Mouse (Mus musculus): Measurements from ENCODE around the gene Zfp579.
"Not testable (repeated sequence)": the region's sequence is repeated elsewhere in the genome, so short reads cannot be mapped to it uniquely, and the experiment has no call there.

Zfp579 gene

DNA sequence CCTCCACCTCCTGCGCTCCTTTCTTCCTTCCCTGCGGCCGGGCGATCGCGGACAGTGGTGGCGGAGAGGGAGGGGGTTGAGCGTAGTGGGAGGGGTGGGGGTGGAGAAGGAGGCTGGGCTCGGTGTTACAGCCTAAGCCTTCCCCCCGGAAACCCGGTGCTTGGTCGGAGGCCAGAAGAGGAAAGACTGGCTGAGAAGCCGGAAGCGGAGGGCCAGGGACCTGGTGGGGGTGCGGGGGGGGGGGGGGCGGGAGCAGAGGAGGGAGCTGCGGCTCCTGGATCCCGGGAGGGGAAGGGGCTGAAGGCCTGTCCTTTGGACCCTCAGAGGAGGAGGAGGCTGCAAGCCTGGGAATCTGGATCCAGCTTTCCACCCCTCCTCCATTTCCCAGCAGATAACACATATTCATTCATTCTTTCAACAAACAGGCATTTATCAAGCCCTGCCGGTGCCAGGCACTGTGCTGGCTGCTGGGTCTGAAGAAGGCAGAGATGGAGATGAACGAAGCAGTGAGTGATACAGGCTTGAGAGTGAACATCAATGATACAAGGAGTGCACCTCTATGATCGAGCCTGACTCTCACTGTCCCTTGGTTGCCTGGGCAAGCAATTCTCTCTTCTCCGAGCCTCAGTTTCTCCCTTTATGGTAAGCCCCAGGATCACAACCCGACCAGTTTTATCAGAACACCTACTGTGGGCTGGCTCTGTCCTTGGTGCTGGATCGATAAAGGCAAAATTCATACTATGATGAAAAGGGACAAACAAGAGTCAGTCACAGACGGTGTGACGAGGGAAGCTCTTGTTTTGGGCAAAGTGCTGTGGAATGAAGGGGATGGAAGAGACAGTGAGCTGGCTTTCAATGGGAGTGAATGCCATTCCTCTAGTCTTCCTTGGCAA lies at the start of gene Zfp579:
Gene Zfp579 (minus strand): TSS at position 156 of the 893 bp plus-strand sequence.
- peak; percentile 90 to 92 for DNase-seq

DNA sequence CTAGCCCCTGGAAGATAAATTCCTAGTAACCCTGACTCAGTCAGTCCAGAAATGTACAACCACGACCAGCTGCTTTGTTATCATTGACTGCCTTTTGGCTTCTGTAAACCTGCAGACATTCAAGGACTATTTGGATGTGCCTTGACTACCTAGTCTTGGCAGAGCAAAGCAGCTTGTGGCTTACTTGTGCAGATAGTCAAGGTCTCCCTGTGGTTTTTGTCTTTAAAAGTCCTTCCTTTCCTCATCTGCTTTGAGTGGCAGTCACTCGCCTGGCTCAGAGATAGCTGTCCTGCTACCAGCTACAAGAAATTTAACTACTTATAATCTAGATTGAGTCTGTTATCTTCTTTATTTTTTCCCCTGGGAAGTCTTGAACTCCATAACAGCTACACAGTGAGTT lies 49.0 kb upstream of the Zfp579 start:
- DNase-seq, result no peak

DNA sequence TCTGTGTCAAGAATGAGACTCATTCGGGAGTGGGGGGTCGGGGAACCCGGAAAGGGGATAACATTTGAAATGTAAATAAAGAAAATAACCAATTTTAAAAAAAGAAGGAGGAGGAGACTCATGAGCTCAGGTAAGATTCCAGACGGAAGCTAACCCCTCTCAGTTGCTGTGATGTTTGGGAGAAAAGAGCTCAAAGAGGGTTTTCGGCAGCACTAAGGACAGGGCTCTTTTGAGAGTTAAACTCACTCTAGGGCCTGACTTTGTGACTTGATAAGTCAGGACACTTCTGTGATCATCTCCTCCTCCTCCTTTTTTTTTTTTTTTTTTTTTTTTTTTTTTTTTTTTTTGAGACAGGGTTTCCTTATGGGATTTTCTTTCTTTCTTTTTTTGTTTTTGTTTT lies 43.0 kb upstream of the Zfp579 start:
- DNase-seq, result no peak

DNA sequence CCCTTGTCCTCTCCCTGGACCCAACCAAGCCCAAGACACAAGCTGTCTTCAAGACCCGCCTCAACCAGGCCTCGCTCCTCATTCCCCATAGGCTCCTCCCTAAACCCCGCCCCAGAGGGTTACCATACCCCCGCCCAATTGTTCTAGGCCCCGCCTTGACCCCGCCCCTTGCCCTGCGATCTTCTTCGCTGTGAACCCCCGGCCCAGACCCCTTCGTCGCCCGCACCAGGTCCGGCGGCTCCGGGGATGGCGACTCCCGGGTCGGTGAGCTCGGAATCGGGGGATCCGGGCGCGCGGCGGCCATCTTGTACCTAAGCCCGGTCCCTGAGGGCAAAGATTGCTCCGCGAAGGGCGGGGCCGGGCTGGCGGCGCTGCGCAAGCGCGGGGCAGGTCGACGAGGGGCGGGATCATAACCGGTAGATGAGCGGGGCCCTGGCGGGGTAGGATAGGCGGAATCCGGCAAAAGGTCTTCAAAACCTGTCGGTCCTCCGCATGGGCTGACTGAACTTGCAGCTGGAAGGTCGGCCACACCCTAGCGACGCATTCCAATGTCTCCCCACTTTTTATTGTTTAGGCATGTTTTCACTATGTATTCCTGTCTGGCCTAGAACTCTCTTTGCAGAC lies 42.3 kb upstream of the Zfp579 start, which contains the start of gene Zfp784:
Gene Zfp784 (minus strand): TSS at position 338 of the 624 bp plus-strand sequence.
- DNase-seq, result peak; percentile 94 to 96

DNA sequence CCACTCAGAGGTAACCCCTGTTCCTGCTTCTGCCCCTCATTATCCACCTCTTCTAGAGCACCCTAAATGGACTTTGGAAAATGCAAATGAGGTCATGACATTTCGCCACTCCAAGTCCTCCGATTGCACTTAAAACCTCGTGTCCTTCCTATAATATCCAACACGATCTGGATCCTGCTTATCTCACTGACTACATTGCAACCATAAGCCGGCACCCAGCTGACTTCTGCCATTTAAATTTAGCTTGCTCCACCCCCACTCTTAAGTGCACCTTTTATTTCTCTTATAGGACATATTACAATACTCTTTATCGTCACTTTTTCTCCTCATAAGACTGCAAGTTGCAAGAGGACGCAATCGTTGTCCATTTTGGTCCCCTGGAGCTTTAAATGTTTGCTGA lies 41.5 kb upstream of the Zfp579 start:
- no peak for DNase-seq

DNA sequence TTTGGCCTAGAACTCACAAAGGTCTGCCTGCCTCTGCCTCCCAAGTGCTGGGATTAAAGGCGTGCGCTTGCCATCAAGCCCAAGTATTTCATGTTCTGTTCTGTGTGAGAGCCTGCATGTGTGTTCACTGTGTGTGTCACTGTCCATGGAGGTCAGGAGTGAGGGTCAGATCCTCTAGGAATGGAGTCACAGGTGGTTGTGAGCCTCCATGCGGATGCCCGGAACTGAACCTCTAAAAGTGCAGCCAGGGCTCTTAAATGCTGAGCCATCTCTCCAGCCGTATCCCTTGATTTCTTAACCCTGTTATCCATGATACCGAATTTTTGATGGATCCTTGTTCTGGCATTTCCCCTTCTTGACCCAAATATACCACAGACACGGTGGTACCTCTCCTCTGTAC lies 41.1 kb upstream of the Zfp579 start:
- no peak for DNase-seq

DNA sequence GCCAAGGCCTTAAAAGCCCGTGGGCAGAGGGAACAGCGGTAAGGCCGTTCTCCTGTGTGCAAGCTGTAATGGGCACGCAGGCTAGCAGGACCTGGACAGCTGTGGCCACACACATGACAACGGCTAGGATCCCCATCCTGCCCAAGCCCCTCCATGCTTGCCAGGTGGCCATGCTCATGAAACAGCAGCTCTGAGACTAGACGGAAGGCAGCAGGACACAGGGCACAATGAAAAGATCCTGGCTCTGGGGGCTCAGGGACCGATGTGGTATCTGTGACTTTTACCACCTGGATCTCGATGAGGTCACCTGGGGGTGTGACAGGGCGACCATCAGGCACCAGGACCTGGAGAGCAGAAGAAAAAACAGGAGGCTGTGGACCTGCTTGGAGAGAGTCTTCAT lies 40.2 kb upstream of the Zfp579 start:
- DNase-seq, result no peak

DNA sequence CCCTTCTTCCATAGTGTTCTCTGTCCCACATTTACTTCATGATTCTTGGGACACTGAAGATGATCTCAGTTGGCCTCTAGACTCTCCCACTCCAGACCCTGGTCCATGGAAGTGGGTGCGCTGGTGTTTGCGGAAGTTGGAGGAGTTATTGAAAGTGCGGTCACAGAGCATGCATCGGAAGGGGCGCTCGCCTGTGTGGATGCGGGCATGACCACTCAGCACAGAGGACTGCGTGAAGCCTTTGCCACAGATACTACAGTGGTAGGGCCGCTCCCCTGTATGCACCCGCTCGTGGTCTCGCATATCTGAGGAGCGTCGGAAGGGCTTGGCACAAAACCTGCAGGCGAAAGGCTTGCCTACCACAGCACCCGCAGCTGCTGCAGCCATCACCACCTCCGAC lies 39.7 kb upstream of the Zfp579 start:
- no peak for DNase-seq

DNA sequence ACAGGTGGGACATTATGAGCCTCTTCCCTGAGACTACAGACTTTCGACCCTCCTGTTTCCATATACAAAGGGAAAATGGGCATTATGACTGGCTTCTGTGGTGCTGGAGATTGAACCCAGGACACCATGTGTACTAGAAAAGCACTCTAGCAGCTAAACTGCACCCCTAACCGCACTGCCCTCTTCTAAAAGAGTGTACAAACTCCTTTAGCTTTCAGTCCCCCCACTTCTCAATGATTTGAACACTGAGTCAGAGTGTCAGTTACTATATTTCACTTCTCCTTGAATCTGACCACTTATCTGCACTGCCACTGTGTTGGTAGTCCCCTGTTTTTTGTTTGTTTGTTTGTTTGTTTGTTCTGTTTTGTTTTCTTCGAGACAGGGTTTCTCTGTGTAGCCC lies 37.9 kb upstream of the Zfp579 start, which contains the start of gene 4632433K11Rik:
Gene 4632433K11Rik (plus strand): TSS at position 301 of the 400 bp plus-strand sequence.
- no peak for DNase-seq

DNA sequence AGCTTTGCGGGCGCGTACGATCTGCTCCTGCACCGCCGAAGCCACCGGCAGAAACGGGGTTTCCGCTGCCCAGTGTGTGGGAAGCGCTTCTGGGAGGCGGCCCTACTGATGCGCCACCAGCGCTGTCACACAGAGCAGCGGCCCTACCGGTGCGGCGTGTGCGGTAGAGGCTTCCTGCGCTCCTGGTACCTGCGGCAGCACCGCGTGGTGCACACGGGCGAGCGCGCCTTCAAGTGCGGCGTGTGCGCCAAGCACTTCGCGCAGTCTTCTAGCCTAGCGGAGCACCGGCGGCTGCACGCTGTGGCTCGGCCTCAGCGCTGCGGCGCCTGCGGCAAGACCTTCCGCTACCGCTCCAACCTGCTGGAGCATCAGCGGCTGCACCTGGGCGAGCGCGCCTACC lies 35.5 kb upstream of the Zfp579 start:
- no peak for DNase-seq

DNA sequence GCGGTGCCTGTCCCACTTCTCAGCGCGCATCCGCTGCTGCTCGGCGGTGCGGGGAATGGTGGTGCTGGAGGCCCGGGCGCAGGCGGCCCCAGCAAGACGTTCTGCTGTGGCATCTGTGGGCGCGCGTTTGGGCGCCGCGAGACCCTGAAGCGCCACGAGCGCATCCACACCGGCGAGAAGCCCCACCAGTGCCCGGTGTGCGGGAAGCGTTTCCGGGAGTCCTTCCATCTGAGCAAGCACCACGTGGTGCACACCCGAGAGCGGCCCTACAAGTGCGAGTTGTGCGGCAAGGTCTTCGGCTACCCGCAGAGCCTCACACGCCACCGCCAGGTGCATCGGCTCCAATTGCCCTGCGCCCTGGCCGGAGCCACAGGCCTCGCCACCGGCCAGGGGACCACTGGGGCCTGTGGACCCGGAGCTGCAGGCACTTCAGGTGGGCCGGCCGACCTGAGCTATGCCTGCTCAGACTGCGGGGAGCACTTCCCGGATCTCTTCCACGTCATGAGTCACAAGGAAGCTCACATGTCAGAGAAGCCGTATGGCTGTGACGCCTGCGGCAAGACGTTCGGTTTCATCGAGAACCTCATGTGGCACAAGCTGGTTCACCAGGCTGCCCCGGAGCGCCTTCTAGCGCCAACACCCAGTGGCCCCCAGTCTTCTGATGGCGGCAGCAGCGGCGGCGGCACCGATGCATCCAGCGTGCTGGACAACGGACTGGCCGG lies 34.8 kb upstream of the Zfp579 start:
- no peak for DNase-seq

DNA sequence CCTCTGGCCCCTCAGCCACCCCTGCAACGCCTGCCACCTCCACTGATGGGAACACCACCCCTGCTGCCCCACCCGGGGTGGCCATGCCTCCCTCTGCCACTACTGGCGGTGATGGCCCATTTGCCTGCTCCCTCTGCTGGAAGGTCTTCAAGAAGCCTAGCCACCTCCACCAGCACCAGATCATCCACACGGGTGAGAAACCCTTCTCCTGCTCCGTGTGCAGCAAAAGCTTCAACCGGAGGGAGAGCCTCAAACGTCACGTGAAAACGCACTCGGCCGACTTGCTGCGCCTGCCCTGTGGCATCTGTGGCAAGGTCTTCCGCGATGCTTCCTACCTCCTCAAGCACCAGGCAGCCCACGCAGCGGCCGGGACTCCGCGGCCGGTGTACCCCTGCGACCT lies 34.0 kb upstream of the Zfp579 start:
- no peak for DNase-seq

DNA sequence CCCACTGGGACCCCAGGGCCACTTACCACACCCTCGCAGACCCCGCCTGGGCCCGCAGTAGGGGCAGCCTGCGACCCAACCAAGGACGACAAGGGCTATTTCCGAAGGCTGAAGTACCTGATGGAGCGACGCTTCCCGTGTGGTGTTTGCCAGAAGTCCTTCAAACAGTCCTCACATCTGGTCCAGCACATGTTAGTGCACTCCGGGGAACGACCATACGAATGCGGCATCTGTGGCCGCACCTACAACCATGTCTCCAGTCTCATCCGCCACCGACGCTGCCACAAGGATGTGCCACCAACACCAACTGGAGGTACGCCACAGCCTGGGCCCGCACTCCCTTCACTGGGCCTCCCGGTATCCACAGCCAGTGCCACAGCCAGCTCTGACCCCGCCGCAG lies 33.6 kb upstream of the Zfp579 start:
- no peak for DNase-seq

DNA sequence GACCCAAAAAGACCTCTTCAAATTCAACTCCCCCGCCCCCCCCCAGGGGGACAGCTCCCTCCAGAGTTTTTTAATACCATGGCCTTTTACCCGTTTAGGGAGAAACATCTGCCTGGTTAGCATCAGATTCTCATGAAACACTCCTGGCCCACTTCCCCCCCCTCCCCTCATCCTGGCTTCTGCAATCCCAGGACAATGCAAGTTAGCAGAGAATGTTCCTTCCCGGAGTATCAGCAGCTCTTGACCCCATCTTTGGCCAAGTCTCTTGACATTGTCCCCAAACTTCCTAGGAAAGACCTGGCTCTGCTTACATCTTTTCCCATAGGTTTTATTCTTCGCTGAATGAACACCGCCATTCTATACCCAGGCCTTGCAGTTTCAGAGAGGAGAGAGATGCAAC lies 25.2 kb upstream of the Zfp579 start:
- DNase-seq, result no peak

DNA sequence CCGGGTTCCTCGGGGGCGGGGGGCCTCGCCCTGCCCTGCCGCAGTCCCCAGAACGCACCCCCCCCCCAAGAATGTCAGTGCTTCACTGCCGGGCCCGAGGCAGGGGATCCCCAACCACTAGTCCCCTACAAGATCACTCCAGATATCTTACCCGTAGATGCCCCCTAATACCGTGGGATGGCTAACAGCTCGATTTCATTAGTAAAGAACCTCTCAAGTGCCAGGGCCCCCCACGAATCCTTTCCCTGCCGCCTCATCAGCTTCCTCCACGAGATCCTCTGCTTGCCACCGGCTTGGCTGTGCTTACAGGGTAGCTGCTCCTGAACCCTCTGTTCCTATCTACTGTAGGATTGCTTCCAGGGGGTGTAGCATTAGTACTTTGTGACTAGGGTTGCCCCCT lies 24.7 kb upstream of the Zfp579 start:
- DNase-seq, result no peak

DNA sequence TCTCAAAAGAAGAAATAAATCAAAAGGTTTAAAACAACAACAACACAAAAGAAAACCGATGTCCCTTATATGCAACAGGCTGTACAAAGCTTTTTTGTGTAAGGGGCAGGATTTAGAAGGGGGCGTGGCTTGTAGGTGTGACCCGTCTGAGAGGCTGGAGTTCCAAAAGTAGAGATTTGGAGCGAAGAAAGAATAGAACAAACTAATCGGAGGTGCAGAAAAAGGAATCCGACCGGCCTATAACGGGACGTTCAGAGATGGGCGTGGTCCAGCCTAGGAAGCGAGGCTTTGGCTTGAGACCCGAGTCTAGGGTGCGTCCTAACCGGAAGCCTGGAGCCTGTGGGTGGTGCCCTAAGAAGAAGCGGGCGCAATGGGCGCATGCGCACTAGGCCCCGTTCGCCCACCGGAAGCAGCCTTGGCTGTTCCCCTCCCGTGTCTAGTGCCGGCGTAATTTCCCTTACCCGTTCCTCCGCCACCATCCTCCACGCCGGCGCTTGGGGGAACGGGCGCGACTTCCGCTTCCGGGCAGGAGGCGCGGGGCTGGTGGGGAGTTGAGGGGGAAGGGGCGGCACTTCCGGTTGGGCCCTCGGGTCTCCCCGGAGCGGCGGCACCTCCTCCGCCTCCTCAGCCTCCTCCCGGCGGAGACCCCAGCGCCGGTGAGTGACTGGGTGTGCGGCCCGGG lies 24.2 kb upstream of the Zfp579 start, which contains the start of the genes Zfp865 and Ccdc106:
Gene Zfp865 (plus strand): TSS at position 377 of the 682 bp plus-strand sequence.
Gene Ccdc106 (plus strand): TSS at position 554 of the 682 bp plus-strand sequence.
- peak; percentile 99 for DNase-seq

DNA sequence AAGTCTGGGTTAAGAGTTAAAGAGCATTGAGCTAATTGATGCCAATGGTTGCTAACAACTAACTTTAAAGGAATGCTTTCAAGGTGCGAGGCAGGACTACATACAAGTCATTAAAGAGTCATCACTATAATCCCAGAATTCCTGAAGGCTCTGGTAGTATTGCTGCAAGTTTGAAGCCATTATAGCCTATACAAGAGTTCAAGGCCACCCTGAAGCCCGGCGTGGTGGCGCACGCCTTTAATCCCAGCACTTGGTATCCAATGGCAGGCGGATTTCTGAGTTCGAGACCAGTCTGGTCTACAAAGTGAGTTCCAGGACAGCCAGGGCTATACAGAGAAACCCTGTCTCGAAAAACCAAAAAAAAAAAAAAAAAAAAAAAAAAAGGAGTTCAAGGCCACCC lies 23.6 kb upstream of the Zfp579 start:
- DNase-seq, result not testable (repeated sequence)

DNA sequence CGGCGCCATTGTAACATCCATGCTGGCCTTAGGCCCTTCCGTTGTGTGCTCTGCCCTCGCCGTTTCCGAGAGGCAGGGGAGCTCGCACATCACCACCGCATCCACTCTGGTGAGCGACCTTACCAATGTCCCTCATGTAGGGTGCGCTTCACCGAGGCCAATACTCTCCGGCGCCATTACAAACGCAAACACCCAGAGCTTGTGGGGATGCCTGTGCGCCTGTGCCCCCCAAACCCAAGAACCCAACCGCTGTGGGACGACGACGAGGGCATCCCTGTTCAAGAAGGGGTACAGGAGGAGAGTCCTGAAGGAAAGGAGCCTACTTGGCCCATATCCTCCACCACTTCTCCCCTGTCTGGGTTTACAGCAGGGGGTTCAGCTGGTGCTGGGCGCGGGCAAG lies 22.0 kb upstream of the Zfp579 start:
- no peak for DNase-seq

DNA sequence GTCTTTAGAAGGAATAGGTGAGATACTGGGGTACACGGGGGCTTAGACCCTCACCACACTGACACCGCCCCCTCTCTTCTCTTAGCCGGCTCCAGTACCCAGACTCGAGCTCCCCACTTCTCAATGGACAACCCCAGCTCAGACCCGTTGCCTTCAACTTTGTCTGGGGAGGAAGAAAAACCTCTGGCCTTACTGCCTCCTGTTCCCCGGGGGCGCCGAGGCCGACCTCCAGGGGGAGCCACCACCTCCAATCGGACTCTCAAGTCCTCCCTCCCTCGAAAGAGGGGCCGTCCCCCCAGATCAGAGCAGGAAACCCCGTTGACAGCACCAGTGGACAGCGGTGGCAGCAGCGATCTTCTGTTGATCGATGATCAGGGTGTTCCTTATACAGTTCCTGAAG lies 21.4 kb upstream of the Zfp579 start:
- DNase-seq, result no peak

DNA sequence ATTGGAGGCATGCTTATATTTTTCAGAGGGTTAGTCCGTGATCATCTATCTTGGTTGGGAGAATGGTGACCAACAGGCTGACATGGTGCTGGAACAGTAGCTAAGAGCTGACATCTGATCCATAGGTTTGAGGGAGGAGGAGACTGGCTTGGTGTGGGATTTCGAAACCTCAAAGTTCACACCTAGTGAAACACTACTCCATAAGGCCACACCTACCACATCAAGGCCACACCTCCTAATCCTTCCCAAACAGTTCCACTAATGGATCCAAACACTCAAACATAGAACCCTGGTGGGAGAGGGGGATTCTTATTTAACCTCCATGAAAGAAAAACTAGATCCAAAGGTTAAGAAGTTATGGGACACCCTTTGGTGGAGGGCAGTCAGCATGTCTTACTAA lies 21.0 kb upstream of the Zfp579 start:
- no peak for DNase-seq

DNA sequence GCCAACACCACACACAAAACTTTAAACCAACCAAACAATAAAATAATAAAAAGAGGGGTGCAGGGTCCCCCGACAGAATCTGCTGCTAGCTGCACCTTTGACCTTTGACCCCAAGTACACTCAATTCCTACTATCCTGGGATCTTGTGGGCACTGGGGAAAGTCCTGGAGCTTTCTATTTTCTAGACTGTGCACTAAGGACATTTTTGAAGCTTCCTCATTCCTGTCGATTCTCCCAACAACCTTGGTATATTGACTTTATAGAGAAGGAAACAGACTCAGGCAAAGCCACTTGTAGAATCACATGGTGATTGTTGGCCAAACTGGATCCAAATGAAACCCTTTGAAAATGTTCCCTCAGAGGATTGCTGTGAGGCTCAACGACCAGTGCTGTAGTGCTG lies 20.1 kb upstream of the Zfp579 start:
- DNase-seq, result no peak

DNA sequence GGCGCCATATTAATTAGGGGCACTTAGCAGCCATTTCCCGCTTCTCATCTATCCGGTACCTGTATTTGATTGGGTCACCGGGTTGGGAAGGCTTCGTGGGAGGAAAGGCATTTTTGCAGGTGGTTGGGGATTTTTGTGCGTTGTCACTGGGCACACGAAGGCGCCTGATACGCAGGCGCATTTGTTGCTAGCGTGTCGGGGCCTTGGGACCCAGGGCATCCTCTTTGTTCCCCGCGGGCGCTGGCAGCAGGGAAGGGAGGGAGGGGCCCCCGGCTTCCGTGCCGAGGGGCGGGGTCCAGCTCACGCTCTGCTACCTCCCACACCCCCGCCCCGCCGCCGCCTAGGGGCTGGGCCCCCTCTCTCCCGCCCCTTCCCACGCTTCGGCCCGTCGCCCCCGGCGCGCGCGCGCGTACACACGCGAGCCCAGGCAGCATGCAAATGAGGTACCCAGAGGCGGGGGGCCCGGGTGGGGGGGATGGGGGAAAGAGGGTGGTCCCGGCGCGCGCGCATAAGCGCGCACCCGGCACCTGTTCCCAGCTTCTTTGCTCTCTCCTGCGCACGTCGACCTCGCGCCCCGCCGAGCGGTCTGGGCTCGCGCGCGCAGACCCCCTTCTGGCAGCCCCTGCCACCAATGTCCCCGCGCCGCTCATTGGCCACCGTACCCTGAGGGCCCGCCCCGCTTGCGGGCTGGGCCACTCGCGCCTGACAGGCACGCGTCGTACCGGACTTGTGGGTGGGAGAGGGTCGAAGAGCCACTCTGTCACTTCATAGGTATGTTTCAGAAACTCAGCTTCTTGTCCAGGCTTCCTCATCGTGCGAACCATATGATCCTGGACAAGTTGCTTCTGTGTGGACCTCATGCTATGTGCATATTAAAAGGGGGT lies 19.4 kb upstream of the Zfp579 start, which contains the start of gene Gm44973:
Gene Gm44973 (plus strand): TSS at position 379 of the 884 bp plus-strand sequence.
- DNase-seq, result peak; percentile 92 to 95

All from lung, adult 18-20 months (tissue).